Mouse (Mus musculus): Measurements from ENCODE around the gene Tbx6. TPM values are rescaled to one million over a fixed set of nuclear protein-coding genes. Genes with fewer than 3 reads are reported as not detected.

Tbx6 gene
- polyA plus RNA-seq (2014; fragmentation: Nextera tagmentation; extraction: Ambion mirVana), result 0.31 and 0.45 TPM in 2 replicates

GRCm38 (mm10) chr7:126780971-126781635 is at the start of gene Tbx6:
Gene Tbx6 (plus strand): TSS chr7:126781483.
- Histone ChIP-seq H3K4me1 (ENCODE audit: control insufficient read depth, insufficient read depth, low read length) (peaks cover 31% of the 10 kb centered on the region), H3K4me2 (peak within 1 kb of the TSS; percentile 89), H3K36me3 (ENCODE audit: control insufficient read depth, insufficient read depth, low read length) (peaks cover 13% of the 10 kb centered on the region), H3K9me3 (replicated peaks; ENCODE audit: control insufficient read depth, low read length) (no peaks in the 10 kb centered on the region), H3K27ac (ENCODE audit: low read depth, low read length) (no peak within 1 kb of the TSS), H3K9ac (ENCODE audit: low read depth, low read length) (peak within 1 kb of the TSS; percentile 6), H3K4me3 (ENCODE audit: low read depth, low read length) (peak within 1 kb of the TSS; percentile 47), H3K27me3 (ENCODE audit: control insufficient read depth, insufficient read depth, low read length) (no peaks in the 10 kb centered on the region)
- WGBS (ENCODE audit: insufficient replicate concordance), result 5% methylated on average over 22 of the region's 22 CpGs
- ATAC-seq (replicated peaks; ENCODE audit: insufficient number of reproducible peaks, low FRiP score, low TSS enrichment), result no peak

- H3K27ac ChIP-seq (ENCODE audit: low read depth, low read length), result no peak overlapping the region
- no peaks in the 10 kb centered on the region for H3K9me3 ChIP-seq (replicated peaks; ENCODE audit: control insufficient read depth, low read length)
- no peaks in the 10 kb centered on the region for H3K4me1 ChIP-seq (ENCODE audit: control insufficient read depth, insufficient read depth, low read length)
- H3K36me3 ChIP-seq (ENCODE audit: control insufficient read depth, insufficient read depth, low read length), result no peaks in the 10 kb centered on the region
- no peak overlapping the region for H3K9ac ChIP-seq (ENCODE audit: low read depth, low read length)
- H3K4me3 ChIP-seq (ENCODE audit: low read depth, low read length), result no peak overlapping the region
- H3K4me2 ChIP-seq, result no peak overlapping the region
- ATAC-seq (replicated peaks; ENCODE audit: insufficient number of reproducible peaks, low FRiP score, low TSS enrichment), result no peak
- 71% methylated on average over 8 of the region's 8 CpGs for WGBS (ENCODE audit: insufficient replicate concordance)
- no peaks in the 10 kb centered on the region for H3K27me3 ChIP-seq (ENCODE audit: control insufficient read depth, insufficient read depth, low read length)
These were observed 45.2 kb upstream of the Tbx6 start for GRCm38 (mm10) chr7:126736122-126736521.

GRCm38 (mm10) chr7:126739551-126739950 is 41.7 kb upstream of the Tbx6 start:
- H3K9ac ChIP-seq (ENCODE audit: low read depth, low read length), result no peak overlapping the region
- no peaks in the 10 kb centered on the region for H3K36me3 ChIP-seq (ENCODE audit: control insufficient read depth, insufficient read depth, low read length)
- no peak overlapping the region for H3K27ac ChIP-seq (ENCODE audit: low read depth, low read length)
- ATAC-seq (replicated peaks; ENCODE audit: insufficient number of reproducible peaks, low FRiP score, low TSS enrichment), result 0 out of 2 replicates have a peak, but pooled peaks have one; percentile 39
- H3K9me3 ChIP-seq (replicated peaks; ENCODE audit: control insufficient read depth, low read length), result no peaks in the 10 kb centered on the region
- no peaks in the 10 kb centered on the region for H3K4me1 ChIP-seq (ENCODE audit: control insufficient read depth, insufficient read depth, low read length)
- no peak overlapping the region for H3K4me3 ChIP-seq (ENCODE audit: low read depth, low read length)
- 78% methylated on average over 17 of the region's 17 CpGs for WGBS (ENCODE audit: insufficient replicate concordance)
- no peak overlapping the region for H3K4me2 ChIP-seq
- no peaks in the 10 kb centered on the region for H3K27me3 ChIP-seq (ENCODE audit: control insufficient read depth, insufficient read depth, low read length)

- H3K36me3 ChIP-seq (ENCODE audit: control insufficient read depth, insufficient read depth, low read length), result no peaks in the 10 kb centered on the region
- no peaks in the 10 kb centered on the region for H3K4me1 ChIP-seq (ENCODE audit: control insufficient read depth, insufficient read depth, low read length)
- H3K9ac ChIP-seq (ENCODE audit: low read depth, low read length), result no peak overlapping the region
- ATAC-seq (replicated peaks; ENCODE audit: insufficient number of reproducible peaks, low FRiP score, low TSS enrichment), result no peak
- H3K9me3 ChIP-seq (replicated peaks; ENCODE audit: control insufficient read depth, low read length), result no peaks in the 10 kb centered on the region
- 79% methylated on average over 13 of the region's 13 CpGs for WGBS (ENCODE audit: insufficient replicate concordance)
- no peak overlapping the region for H3K4me3 ChIP-seq (ENCODE audit: low read depth, low read length)
- no peak overlapping the region for H3K27ac ChIP-seq (ENCODE audit: low read depth, low read length)
- H3K27me3 ChIP-seq (ENCODE audit: control insufficient read depth, insufficient read depth, low read length), result no peaks in the 10 kb centered on the region
- no peak overlapping the region for H3K4me2 ChIP-seq
These were observed 41.0 kb upstream of the Tbx6 start for GRCm38 (mm10) chr7:126740132-126740735.

- Histone ChIP-seq H3K9ac (ENCODE audit: low read depth, low read length) (no peak overlapping the region), H3K4me1 (ENCODE audit: control insufficient read depth, insufficient read depth, low read length) (no peaks in the 10 kb centered on the region), H3K36me3 (ENCODE audit: control insufficient read depth, insufficient read depth, low read length) (no peaks in the 10 kb centered on the region), H3K4me3 (ENCODE audit: low read depth, low read length) (no peak overlapping the region), H3K27me3 (ENCODE audit: control insufficient read depth, insufficient read depth, low read length) (no peaks in the 10 kb centered on the region), H3K4me2 (no peak overlapping the region), H3K9me3 (replicated peaks; ENCODE audit: control insufficient read depth, low read length) (no peaks in the 10 kb centered on the region), H3K27ac (ENCODE audit: low read depth, low read length) (no peak overlapping the region)
- no peak for ATAC-seq (replicated peaks; ENCODE audit: insufficient number of reproducible peaks, low FRiP score, low TSS enrichment)
- WGBS (ENCODE audit: insufficient replicate concordance), result 77% methylated on average over 5 of the region's 5 CpGs
These were observed 40.3 kb upstream of the Tbx6 start for GRCm38 (mm10) chr7:126740977-126741376.

- Histone ChIP-seq H3K36me3 (ENCODE audit: control insufficient read depth, insufficient read depth, low read length) (no peaks in the 10 kb centered on the region), H3K27me3 (ENCODE audit: control insufficient read depth, insufficient read depth, low read length) (no peaks in the 10 kb centered on the region), H3K4me1 (ENCODE audit: control insufficient read depth, insufficient read depth, low read length) (no peaks in the 10 kb centered on the region), H3K27ac (ENCODE audit: low read depth, low read length) (no peak overlapping the region), H3K4me2 (no peak overlapping the region), H3K9me3 (replicated peaks; ENCODE audit: control insufficient read depth, low read length) (no peaks in the 10 kb centered on the region), H3K9ac (ENCODE audit: low read depth, low read length) (no peak overlapping the region), H3K4me3 (ENCODE audit: low read depth, low read length) (no peak overlapping the region)
- ATAC-seq (replicated peaks; ENCODE audit: insufficient number of reproducible peaks, low FRiP score, low TSS enrichment), result no peak
- 78% methylated on average over 5 of the region's 5 CpGs for WGBS (ENCODE audit: insufficient replicate concordance)
These were observed 39.8 kb upstream of the Tbx6 start for GRCm38 (mm10) chr7:126741452-126741851.

- Histone ChIP-seq H3K27ac (ENCODE audit: low read depth, low read length) (no peak overlapping the region), H3K4me2 (no peak overlapping the region), H3K36me3 (ENCODE audit: control insufficient read depth, insufficient read depth, low read length) (no peaks in the 10 kb centered on the region), H3K4me1 (ENCODE audit: control insufficient read depth, insufficient read depth, low read length) (no peaks in the 10 kb centered on the region), H3K27me3 (ENCODE audit: control insufficient read depth, insufficient read depth, low read length) (no peaks in the 10 kb centered on the region), H3K9ac (ENCODE audit: low read depth, low read length) (no peak overlapping the region), H3K4me3 (ENCODE audit: low read depth, low read length) (no peak overlapping the region), H3K9me3 (replicated peaks; ENCODE audit: control insufficient read depth, low read length) (no peaks in the 10 kb centered on the region)
- ATAC-seq (replicated peaks; ENCODE audit: insufficient number of reproducible peaks, low FRiP score, low TSS enrichment), result no peak
- 89% methylated on average over 13 of the region's 13 CpGs for WGBS (ENCODE audit: insufficient replicate concordance)
These were observed 39.3 kb upstream of the Tbx6 start for GRCm38 (mm10) chr7:126741964-126742482.

- Histone ChIP-seq H3K9ac (ENCODE audit: low read depth, low read length) (no peak overlapping the region), H3K27ac (ENCODE audit: low read depth, low read length) (no peak overlapping the region), H3K27me3 (ENCODE audit: control insufficient read depth, insufficient read depth, low read length) (no peaks in the 10 kb centered on the region), H3K4me2 (no peak overlapping the region; the same call in 1 of the 2 replicates), H3K4me3 (ENCODE audit: low read depth, low read length) (no peak overlapping the region), H3K9me3 (replicated peaks; ENCODE audit: control insufficient read depth, low read length) (no peaks in the 10 kb centered on the region), H3K36me3 (ENCODE audit: control insufficient read depth, insufficient read depth, low read length) (no peaks in the 10 kb centered on the region), H3K4me1 (ENCODE audit: control insufficient read depth, insufficient read depth, low read length) (no peaks in the 10 kb centered on the region)
- ATAC-seq (replicated peaks; ENCODE audit: insufficient number of reproducible peaks, low FRiP score, low TSS enrichment), result no peak
- 75% methylated on average over 12 of the region's 12 CpGs for WGBS (ENCODE audit: insufficient replicate concordance)
These were observed 35.2 kb upstream of the Tbx6 start for GRCm38 (mm10) chr7:126746066-126746465.

Data from heart, embryonic 11.5 days (tissue).